Mouse (Mus musculus) monocyte, adult 59 days (primary cell): Measurements from ENCODE around the gene Fbxw27. TPM values are rescaled to one million over a fixed set of nuclear protein-coding genes. Genes with fewer than 3 reads are reported as not detected.

Source experiments
- total RNA-seq, 2 experiments: library from RNA; stranded (reverse); gene quantifications; one replicate each; pipeline ENCODE4 v1.2.4; 2023

Fbxw27 gene
- total RNA-seq, result 1 to 10 TPM in 1 of 2 experiments, not detected in 1; 1.4 TPM

GRCm38 (mm10) chr9:109790570-109790969 is at the start of gene Fbxw27:
Fbxw27 (minus strand) TSS chr9:109790670.

DNA sequence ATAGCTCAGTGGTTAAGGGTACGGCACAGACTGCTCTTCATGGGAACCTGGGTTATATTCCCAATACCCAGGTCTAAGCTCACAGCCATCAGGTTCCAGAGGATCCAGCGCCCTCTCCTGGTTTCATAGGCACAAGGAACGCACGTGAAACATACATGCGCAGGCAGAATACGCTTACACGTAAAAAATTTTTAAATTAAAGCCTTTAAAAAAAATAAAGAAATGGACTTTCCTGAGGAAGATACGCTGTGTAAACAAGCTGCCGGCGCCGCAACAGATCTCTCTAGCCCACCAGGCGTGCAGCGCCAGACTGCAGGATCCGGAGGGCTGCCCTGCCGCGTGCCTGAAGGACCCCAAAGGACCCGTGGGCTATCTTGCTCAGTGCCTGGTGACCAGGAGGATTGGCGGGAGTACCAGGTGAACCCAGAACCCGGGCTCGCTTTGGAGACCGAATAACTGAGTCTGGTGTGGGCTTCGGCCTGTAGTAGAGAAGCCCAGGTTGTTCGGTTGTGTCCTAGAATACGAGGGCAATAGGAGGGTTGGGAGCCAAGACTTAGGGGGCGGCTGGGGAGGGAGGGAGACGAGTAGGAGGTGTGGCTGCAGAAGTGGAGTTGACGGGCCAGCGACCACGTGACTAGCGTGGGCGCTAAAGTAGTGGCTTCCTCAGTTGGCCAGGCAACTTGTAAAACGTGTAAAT is 42.1 kb upstream of the Fbxw27 start, which contains the start of gene Nme6:
TSS of gene Nme6 (plus strand) at position 359 of the 697 bp plus-strand sequence.

GRCm38 (mm10) chr9:109811980-109812379 is 21.5 kb upstream of the Fbxw27 start, which contains the start of gene Spink8:
Spink8 (plus strand) TSS chr9:109812280.

DNA sequence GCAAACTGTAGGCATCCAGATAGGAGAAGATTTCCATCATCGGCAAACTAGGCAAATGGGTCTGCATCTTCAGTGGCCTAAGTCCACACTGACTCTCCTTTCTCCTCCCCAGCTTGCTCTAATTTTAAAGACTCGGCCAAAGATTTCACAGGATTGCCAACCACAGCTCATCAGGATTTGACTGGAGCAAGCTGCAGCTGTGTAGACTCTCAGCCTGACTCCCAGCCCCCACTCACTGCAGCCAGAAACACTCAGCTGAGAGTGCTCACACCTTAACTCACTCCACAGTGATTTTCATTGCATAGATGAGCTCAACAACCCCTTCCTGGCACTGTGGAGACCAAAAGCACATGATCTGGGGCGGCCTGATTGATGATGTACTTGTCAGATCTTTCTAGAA is 44.5 kb downstream of the Fbxw27 start, which contains the start of gene Fbxw26:
TSS of gene Fbxw26 (minus strand) at position 101 of the 400 bp plus-strand sequence.

Other genes starting within 250 kb of the Fbxw27 start
- gene Fbxw15, start 222.4 kb downstream of the Fbxw27 start, total RNA-seq, result not detected
- gene Fbxw24, start 164.6 kb downstream of the Fbxw27 start, total RNA-seq, result not detected
- gene Fbxw25, start 126.0 kb downstream of the Fbxw27 start, total RNA-seq, result not detected
- not detected for gene Fbxw18, start 88.0 kb downstream of the Fbxw27 start, total RNA-seq
- not detected for gene Fbxw26, start 44.6 kb downstream of the Fbxw27 start, total RNA-seq
- gene Spink8, start 21.6 kb upstream of the Fbxw27 start, total RNA-seq, result not detected
- gene Nme6, start 42.1 kb upstream of the Fbxw27 start, total RNA-seq, result 1 to 10 TPM; 5.5 to 6.0 TPM
- gene Camp, start 58.9 kb upstream of the Fbxw27 start, total RNA-seq, result 1 to 10 TPM in 1 of 2 experiments, under 1 TPM in 1; 0.68 to 3.2 TPM
- 1 to 10 TPM; 7.1 to 8.1 TPM for gene Cdc25a, start 84.9 kb upstream of the Fbxw27 start, total RNA-seq
- 10 to 100 TPM; 77.0 to 81.4 TPM for gene Map4, start 140.8 kb upstream of the Fbxw27 start, total RNA-seq